Mouse (Mus musculus) megakaryocyte, embryonic 14.5 days (primary cell): ENCODE measurements around the gene Mindy4.

ENCODE experiments used
- FLI1 ChIP-seq: IDR thresholded peaks from 2 replicates; pipeline ENCODE4 v1.6.1; 2012; ENCODE audit warnings: low read length, inconsistent platforms, mixed read lengths
- GATA1 ChIP-seq: IDR thresholded peaks from 3 replicates; pipeline ENCODE4 v1.6.1; 2012; ENCODE audit warnings: mixed read lengths, low read length, inconsistent platforms, borderline replicate concordance

- TF ChIP-seq GATA1 (no peak), FLI1 (no peak)
Observed at GRCm38 (mm10) chr6:55275786-55276185, 72.6 kb downstream of the Mindy4 start.
